Mouse (Mus musculus) heart, adult 9 months (tissue): ENCODE data around the gene Bcas3.
A peak's percentile ranks its signal among the peaks of the same experiment; 100 is the strongest.

Source experiments
- DNase-seq, 2 experiments: peaks; one replicate each; pipeline ENCODE4 v3.0.0; 2022; ENCODE audit warnings: low spot score in 2 of 2

Bcas3 gene

DNA sequence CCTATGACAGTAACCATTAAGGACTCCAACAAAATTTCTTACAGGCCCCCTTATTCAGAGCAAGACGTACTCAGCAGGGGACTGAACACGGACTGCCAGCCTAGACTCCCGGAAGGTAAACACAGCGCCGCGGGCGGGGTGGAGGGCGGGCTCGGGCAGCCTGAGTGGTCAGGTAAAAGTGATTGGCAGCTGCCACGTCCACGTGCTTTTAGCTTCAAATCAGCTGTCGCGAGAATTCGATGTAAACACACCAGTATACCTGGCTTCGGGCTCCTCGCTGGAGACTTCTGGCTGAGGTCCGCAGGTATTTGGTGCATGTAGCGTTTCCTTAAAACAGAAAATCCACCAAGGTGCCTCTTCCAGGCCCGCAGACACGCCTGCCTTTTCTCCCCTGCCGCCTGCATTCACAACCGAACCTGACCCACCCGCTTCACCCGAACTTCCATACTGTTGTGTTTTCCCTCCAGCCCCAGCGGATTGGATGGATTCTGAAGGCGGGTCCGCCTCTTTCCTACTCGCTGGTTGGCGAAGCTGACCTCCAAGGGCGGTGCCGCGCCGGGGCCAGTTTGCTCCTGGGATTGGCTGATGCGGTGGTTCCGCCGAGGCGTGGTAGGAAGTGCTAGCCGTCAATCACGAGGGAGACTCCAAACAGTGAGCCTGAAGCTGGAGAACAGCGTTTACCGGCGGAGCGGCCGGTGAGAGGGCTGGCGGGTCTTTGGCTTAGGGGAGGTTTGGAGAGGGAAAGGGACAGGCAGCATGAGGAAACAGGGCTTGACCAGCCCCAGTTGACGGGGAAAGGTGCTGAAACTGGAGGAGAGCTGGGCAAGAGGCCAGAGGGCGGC lies at the start of gene Bcas3:
Gene Bcas3, plus strand, starts transcription at position 629 of the 842 bp plus-strand sequence.
- peak; percentile 99 for DNase-seq

GRCm38 (mm10) chr11:85306577-85307260 lies 46.2 kb upstream of the Bcas3 start:
- DNase-seq, result no peak

- no peak for DNase-seq
Measured at GRCm38 (mm10) chr11:85308799-85309198, 44.2 kb upstream of the Bcas3 start.

- DNase-seq, result no peak
Measured at GRCm38 (mm10) chr11:85310407-85310712, 42.6 kb upstream of the Bcas3 start.

DNA sequence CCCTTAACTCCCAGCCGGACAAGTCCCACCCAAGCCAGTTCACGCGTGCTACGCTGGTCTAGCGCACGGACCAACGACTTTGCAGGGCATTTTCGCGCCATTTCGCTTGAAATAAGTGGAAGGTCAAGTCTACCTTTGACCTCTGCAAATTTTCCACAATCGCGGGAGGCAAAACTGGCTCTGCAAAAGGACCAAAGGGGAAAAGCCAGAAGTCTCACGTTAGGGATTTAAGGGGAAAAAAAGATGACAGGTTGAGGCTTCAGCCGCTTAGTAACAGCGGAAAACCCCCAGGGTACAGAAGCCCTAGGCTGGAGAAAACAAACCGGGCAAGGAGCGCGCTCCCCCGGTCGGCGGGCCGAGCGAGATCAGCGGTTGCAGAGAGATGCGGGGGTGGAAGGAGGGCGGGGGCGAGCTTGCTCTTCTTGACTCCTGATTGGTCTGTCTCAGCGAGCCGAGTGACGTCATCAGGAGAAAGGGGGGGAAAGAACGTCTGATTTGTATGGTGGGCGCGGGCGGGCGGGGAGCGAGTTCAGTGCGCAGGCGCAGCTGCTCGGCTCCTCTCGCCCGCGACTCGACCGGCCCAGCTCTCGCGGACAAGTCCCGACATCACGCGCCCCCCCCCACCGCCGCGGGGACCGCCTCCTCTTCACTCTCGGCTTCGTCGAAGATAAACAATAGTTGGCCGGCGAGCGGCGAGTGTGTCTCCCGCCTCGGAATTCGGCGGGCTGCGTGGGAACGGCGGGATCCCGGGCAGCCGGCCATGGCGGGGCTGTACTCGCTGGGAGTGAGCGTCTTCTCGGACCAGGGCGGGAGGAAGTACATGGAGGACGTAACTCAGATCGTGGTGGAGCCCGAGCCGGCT lies 42.0 kb upstream of the Bcas3 start, which contains the start of gene Ppm1d:
Gene Ppm1d, plus strand, starts transcription at position 532 of the 862 bp plus-strand sequence.
- DNase-seq, result peak; percentile 95 to 96

DNA sequence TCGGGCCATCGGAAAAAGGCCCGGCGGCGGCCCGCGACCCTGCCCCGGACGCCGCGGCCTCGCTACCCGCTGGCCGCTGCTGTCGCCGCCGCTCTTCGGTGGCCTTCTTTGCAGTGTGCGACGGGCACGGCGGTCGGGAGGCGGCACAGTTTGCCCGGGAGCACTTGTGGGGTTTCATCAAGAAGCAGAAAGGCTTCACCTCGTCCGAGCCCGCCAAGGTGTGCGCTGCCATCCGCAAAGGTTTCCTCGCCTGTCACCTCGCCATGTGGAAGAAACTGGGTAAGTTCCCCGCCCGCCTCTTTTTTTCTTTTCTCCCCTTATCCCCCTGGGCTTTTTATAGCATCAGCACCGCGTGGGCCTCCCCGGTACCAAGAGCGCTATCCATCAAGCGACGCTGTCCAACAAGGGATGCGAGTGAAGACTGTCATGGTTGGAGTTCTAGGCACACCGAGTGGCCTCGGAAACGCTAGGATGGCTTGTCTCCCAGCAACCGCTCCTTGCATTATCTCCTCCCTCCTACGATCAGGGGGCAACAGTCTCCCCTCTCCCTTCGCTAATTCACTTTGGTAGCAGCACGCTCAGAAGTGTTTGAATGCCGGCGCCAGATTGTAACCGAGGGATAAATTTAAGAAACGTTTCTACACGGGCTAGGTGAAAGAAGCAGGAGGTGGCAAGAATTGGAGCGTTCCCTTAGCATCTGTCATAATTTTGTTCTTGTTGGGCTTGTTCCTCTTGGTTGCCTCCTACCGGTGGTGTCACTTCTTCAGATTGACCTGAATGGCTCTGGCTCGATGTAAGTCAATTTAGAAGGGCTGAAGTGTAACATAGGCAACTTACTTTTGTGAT lies 41.1 kb upstream of the Bcas3 start:
- peak; percentile 39 to 49 for DNase-seq

GRCm38 (mm10) chr11:85312818-85313217 lies 40.1 kb upstream of the Bcas3 start:
- DNase-seq, result peak; percentile 91 to 92

GRCm38 (mm10) chr11:85313361-85313760 lies 39.6 kb upstream of the Bcas3 start:
- DNase-seq, result peak in 1 of 2 experiments; percentile 12

DNA sequence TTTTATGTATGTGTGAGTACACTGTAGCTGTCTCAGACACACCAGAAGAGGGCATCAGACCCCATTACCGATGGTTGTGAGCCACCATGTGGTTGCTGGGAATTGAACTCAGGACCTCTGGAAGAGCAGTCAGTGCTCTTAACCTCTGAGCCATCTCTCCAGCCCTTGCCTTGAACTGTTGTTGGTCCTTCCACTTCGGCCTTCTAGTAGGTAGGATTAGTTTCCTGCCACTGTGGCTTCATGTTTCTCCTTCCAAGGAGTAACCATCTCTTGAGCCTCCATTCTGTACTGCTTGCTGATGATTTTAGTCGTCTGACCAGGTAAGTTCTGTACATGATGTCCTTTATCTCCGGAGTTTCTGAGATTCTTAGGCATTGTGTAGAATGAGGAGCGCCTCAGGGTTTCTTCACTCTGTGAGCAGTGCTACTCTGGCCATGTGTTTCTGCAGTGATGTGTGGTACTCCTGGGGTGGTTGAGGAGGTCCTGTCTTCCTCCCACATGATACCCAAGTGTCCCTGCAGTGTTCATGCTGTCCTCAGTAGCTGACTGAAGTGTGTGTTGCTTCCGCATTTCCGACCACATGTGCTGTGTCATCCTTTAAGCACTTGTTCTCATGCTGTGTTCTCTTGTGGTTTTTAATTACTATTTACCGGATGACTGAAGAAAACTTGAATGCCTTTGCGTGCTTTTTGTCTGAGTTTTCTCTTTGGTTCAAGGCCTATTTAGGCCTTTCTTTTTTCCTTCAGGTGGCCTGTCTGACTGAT lies 29.2 kb upstream of the Bcas3 start:
- DNase-seq, result no peak

DNA sequence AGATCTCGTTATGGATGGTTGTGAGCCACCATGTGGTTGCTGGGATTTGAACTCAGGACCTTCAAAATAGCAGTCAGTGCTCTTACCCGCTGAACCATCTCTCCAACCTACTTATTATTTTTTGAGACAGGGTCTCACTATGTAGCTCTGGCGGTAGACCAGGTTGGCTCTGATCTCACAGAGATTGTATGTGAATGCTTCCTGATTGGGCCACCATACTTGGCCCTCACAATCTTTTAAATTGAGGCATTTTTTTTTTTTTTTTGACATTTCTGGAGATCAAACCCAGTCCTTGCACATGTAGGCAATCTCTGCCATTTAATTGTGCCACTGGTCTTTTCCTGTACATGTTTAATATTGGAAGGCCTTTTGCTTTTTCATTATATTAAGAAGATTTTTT lies 24.2 kb upstream of the Bcas3 start:
- DNase-seq, result no peak

- peak; percentile 43 to 61 for DNase-seq
Measured at GRCm38 (mm10) chr11:85329167-85329894, 23.6 kb upstream of the Bcas3 start.

DNA sequence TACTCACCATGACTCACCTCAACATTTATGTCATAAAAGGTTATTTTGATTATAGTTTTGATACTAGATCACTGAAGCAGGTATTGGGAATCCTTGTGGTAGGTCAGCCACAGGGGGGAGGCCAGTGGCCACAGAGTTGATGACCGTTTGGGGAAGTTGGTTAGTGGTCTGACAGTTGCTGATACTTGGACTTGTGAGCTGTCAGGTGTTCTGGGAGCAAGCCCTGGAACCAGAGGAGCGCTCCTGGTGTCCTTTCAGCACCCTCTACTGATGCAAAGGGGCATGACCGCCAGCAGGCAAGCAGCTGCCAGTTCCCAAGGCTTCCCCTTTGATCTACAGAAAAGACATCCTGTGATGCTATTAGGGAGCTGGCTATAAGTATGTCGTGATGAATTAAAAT lies 18.2 kb upstream of the Bcas3 start:
- DNase-seq, result peak in 1 of 2 experiments; percentile 21

- DNase-seq, result no peak
Measured at GRCm38 (mm10) chr11:85339173-85339831, 13.7 kb upstream of the Bcas3 start.

DNA sequence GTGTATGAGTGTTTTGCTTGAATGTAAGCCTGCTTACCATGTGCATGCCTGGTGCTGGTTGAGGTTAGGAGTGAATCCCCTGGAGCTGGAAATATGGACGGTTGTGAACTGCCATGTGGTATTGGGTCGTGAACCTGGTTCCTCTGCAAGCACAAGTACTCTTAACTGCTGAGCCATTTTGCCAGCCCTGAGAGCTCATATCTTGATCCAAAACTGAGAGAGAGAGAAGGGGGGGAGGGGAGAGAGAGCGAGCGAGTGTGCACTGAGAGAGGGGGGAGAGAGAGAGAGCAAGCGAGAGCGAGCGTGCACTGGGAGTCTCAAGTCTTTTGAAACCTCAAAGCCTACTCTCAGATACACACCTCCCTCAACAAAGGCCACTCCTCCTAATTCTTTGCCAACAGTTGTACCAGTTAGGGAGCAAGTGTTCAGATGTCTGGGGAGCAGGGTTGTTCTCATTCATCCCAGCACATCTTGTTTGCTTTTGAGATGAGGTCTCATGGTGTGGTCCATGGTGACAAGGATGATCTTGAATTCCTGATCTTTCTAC lies 12.8 kb upstream of the Bcas3 start:
- no peak for DNase-seq

DNA sequence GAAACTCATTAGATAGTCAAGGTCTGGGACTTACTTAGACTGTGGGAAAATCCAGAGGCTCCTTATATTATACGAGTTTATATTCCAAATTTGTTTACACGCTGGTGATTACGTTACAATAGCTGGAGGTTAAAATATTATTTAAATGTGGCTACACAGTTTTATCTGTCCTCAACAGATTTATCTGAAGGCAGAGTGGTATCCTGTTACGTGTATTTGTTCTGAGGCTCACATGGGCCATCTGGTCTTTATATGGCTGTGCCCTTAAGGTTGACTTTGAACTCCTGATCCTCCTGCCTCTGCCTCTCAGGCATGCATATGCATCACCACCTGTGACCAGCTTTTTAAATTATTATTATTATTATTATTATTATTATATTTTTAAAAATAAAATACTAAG lies 852 bp downstream of the Bcas3 start:
- no peak for DNase-seq

- no peak for DNase-seq
Measured at GRCm38 (mm10) chr11:85359641-85360040, 6.7 kb downstream of the Bcas3 start.

- no peak for DNase-seq
Measured at GRCm38 (mm10) chr11:85361621-85362020, 8.7 kb downstream of the Bcas3 start.

DNA sequence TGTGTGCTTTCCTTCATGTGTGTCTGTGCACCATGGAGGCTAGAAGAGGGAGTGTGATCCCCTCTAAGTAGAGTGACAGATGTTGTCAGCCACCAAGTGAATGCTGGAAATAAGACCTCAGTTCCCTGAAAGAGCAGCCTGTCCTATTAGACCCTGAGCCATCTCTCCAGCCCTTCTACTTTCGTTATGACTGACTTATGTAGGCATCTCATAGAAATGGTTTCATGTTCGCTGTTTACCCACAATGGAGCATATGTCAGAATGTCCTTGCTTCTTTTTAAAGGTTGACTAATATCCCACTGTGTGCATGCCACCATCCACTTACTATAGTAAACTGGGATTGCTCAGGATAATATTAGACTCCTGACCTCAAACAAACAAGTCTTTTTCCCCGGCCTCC lies 13.2 kb downstream of the Bcas3 start:
- DNase-seq, result no peak

DNA sequence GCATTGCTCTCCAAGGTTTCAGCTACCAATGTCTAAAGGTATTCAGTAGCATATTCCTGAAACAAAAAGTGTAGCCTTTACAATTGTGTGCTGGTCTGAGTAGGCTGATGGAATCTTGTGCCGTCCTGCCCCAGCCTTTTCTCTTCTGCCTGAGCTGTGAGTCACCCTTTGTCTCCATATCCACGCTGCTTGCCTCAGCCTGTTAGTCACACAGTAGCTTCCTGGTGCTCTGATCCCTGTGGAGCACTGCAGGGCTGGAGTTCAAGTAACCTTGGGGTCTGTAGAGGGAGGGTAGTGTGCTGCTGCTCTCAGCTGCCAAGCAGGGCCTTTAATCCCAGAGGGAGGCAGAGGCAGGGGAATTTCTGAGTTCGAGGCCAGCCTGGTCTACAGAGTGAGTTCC lies 14.9 kb downstream of the Bcas3 start:
- DNase-seq, result peak; percentile 10 to 14
